Mouse (Mus musculus) hindbrain, embryonic 11.5 days (tissue): ENCODE results near the gene Anp32b. TPM values are rescaled to one million over a fixed set of nuclear protein-coding genes. Genes with fewer than 3 reads are reported as not detected.

Experiments used
- ATAC-seq: fragments of 200-750 bp; cut with Nextera tagmentation; 2 replicates; pipeline ENCODE4 v1.8.0; 2017; ENCODE audit warnings: mild to moderate bottlenecking, moderate TSS enrichment, moderate library complexity; ENCODE audit not compliant: low FRiP score
- DNase-seq: peaks from one replicate; pipeline ENCODE4 v3.0.0-alpha.2; 2015; ENCODE audit warnings: low spot score
- H3K27ac ChIP-seq: fragments of 300-500 bp; sonication (generic); 2 replicates; pipeline ENCODE4 v1.5.1; 2014; ENCODE audit warnings: mild to moderate bottlenecking, low read depth, low read length
- H3K27me3 ChIP-seq: fragments of 300-500 bp; sonication (generic); 2 replicates; pipeline ENCODE4 v1.6.1; 2014; ENCODE audit warnings: mild to moderate bottlenecking, low read length, moderate library complexity, mixed read lengths; ENCODE audit not compliant: control insufficient read depth, insufficient read depth
- H3K36me3 ChIP-seq: fragments of 300-500 bp; sonication (generic); 2 replicates; pipeline ENCODE4 v1.6.1; 2014; ENCODE audit warnings: mild to moderate bottlenecking, low read length, moderate library complexity, mixed read lengths; ENCODE audit not compliant: control insufficient read depth, insufficient read depth
- H3K4me1 ChIP-seq: fragments of 300-500 bp; sonication (generic); replicated peaks from 2 replicates; pipeline ENCODE4 v1.6.1; 2014; ENCODE audit warnings: low read length, mixed read lengths; ENCODE audit not compliant: control insufficient read depth, insufficient read depth
- H3K4me2 ChIP-seq: fragments of 300-500 bp; sonication (generic); replicated peaks from 2 replicates; pipeline ENCODE4 v1.6.1; 2014; ENCODE audit warnings: mild to moderate bottlenecking, low read depth, low read length
- H3K4me3 ChIP-seq: fragments of 300-500 bp; sonication (generic); 2 replicates; pipeline ENCODE4 v1.5.1; 2014; ENCODE audit warnings: low read depth, low read length
- H3K9ac ChIP-seq: fragments of 300-500 bp; sonication (generic); 2 replicates; pipeline ENCODE4 v1.6.1; 2014; ENCODE audit warnings: low read depth, low read length
- H3K9me3 ChIP-seq: fragments of 300-500 bp; sonication (generic); 2 replicates; pipeline ENCODE4 v1.6.1; 2016; ENCODE audit warnings: low read length; ENCODE audit not compliant: control insufficient read depth
- WGBS: fragments of 180-500 bp; shearing (Covaris S2); extraction: QIAGEN DNeasy Blood & Tissue Kit; methylation state at CpG from one replicate; pipeline ENCODE4 v1.1.7; 2014; 5-methylcytosine and 5-hydroxymethylcytosine counted together
- polyA plus RNA-seq: library from polyadenylated mRNA; unstranded; fragments of >200 nt; fragmentation: Nextera tagmentation; extraction: Ambion mirVana; gene quantifications from 2 replicates; pipeline ENCODE4 v1.2.1, GENCODE M21; 2014

Gene Anp32b
- polyA plus RNA-seq, result 271 and 285 TPM in 2 replicates

DNA sequence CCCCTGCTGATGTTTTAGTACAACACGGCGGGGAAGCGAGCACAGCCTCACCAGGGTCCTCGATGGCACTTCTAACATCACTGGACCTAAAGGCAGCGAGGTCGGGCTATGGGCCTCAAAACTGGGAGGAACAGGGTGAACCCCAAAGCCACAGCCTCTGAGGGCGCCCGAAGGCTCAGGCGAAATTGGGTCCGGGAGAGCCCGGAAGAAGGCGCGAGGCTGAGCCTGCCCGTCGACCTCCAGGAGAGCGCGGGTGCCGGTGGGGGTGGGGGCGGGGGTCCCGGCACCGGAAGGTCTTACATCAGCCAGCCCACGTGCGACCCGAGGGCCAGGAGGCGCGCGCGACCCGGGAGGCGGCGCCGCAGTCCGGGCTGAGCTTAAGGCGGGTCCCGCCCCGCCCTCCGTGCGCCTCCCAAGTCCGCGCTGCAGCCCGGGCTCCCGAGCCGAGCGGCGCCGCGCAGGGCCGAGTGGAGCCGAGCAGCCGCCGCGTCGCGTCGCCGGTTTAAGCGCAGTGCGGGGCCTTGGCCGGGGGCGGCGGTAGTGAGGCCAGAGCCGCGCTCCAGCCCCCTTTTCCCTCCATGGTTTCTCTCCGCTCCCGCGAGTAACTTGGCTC, at the start of gene Anp32b:
TSS of gene Anp32b (plus strand) at position 384 of the 613 bp plus-strand sequence.
- Histone ChIP-seq H3K4me2 (peak within 1 kb of the TSS; percentile 89), H3K4me3 (peak within 1 kb of the TSS; percentile 88), H3K27ac (peak within 1 kb of the TSS; percentile 98), H3K27me3 (no peaks in the 10 kb centered on the region), H3K36me3 (no peaks in the 10 kb centered on the region), H3K9ac (peak within 1 kb of the TSS; percentile 99), H3K4me1 (peaks cover 8% of the 10 kb centered on the region), H3K9me3 (no peaks in the 10 kb centered on the region)
- DNase-seq, result peak; percentile 97
- WGBS, result under 1% methylated on average over 46 of the region's 66 CpGs
- ATAC-seq, result peak; percentile 95

- ATAC-seq, result no peak
Observed at GRCm38 (mm10) chr4:46404042-46404795, 46.5 kb upstream of the Anp32b start.

GRCm38 (mm10) chr4:46406966-46407703, 43.6 kb upstream of the Anp32b start:
- Histone ChIP-seq H3K27ac (no peak overlapping the region), H3K4me1 (no peaks in the 10 kb centered on the region), H3K36me3 (no peaks in the 10 kb centered on the region), H3K27me3 (no peaks in the 10 kb centered on the region), H3K4me3 (no peak overlapping the region), H3K9ac (no peak overlapping the region), H3K4me2 (no peak overlapping the region), H3K9me3 (no peaks in the 10 kb centered on the region)
- ATAC-seq (no peak), DNase-seq (no peak)
- WGBS, result 89% methylated on average over 8 of the region's 8 CpGs

More at GRCm38 (mm10) chr4:46404042-46404795, 46.5 kb upstream of the Anp32b start:
- no peaks in the 10 kb centered on the region for H3K9me3 ChIP-seq
- H3K4me1 ChIP-seq, result no peaks in the 10 kb centered on the region
- H3K9ac ChIP-seq, result no peak overlapping the region
- DNase-seq, result no peak
- no peaks in the 10 kb centered on the region for H3K27me3 ChIP-seq
- no peak overlapping the region for H3K4me3 ChIP-seq
- no peak overlapping the region for H3K27ac ChIP-seq
- no peak overlapping the region for H3K4me2 ChIP-seq
- WGBS, result 81% methylated on average over 6 of the region's 6 CpGs
- H3K36me3 ChIP-seq, result no peaks in the 10 kb centered on the region

DNA sequence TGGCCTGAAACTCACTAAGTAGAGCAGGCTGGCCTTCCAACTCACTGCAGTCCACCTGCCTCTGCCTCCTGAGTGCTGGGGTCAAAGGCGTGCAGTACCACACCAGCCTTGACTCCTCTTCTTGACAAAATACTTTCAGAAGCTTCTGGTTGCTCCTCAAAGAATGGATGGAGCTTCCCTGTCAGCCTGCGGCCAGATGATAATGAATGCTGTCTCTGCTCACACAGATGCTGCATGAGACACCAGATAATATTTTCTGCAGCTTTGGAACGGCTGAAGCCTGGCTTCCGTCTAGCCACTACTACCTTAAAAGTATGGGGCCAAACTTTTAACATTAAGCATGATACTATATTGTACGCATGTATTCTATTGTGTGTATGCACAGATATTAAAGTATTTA, 40.0 kb upstream of the Anp32b start:
- 92% methylated on average over 5 of the region's 5 CpGs for WGBS
- no peak overlapping the region for H3K4me3 ChIP-seq

DNA sequence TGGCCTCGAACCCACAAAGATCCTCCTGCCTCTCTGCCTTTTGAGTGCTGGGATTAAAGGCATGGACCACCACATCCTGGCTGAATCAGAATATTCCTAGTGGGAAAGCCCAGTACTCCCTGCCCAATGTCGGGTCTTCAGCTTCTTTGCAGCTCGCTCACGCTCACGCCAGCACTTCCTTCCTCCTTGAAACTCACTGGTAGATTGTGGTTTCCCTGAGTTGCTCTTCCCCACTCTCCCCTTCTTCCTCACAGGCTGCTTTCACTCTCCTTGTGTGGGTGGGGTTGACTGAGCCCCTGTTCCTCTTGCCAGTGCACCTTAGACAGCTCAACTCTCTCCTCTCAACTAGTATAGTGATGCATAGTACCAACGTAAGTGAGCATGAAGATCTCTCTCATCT, 39.2 kb upstream of the Anp32b start:
- Histone ChIP-seq H3K27me3 (no peaks in the 10 kb centered on the region), H3K9ac (no peak overlapping the region), H3K4me1 (no peaks in the 10 kb centered on the region), H3K4me2 (no peak overlapping the region), H3K27ac (no peak overlapping the region), H3K36me3 (no peaks in the 10 kb centered on the region), H3K9me3 (no peaks in the 10 kb centered on the region), H3K4me3 (no peak overlapping the region)
- WGBS, result 81% methylated on average over 6 of the region's 6 CpGs
- no peak for ATAC-seq
- DNase-seq, result no peak

More for the DNA sequence above, 40.0 kb upstream of the Anp32b start:
- Histone ChIP-seq H3K9ac (0 out of 2 replicates have a peak overlapping the region, but pooled peaks have one; percentile 11), H3K4me1 (no peaks in the 10 kb centered on the region), H3K27ac (no peak overlapping the region), H3K4me2 (no peak overlapping the region), H3K27me3 (no peaks in the 10 kb centered on the region), H3K36me3 (no peaks in the 10 kb centered on the region), H3K9me3 (no peaks in the 10 kb centered on the region)
- DNase-seq (no peak), ATAC-seq (no peak)

DNA sequence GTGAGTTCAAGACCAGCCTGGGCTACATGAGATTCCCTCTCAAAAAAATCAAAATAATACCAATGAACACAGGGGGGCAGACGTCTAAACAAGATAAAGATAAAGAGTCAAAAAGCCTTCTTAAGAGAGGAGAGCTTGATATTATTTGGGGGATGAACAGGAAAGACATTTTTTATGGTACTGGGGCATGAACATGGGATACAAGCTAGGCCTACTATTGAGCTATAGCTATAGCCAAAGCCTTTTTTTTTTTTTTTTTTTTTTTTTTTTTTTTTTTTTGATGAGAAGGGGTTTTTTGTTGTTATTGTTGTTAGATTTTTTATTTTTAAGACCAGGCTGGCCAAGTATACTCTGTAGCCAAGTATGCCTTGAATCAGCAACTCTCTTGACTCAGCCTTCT, 38.6 kb upstream of the Anp32b start:
- Histone ChIP-seq H3K27ac (no peak overlapping the region), H3K9ac (no peak overlapping the region), H3K27me3 (no peaks in the 10 kb centered on the region), H3K36me3 (no peaks in the 10 kb centered on the region), H3K4me1 (no peaks in the 10 kb centered on the region), H3K9me3 (no peaks in the 10 kb centered on the region), H3K4me3 (no peak overlapping the region), H3K4me2 (no peak overlapping the region)
- ATAC-seq (no peak), DNase-seq (no peak)
- 46% methylated on average over 1 of the region's 1 CpGs for WGBS

GRCm38 (mm10) chr4:46413406-46413805, 37.3 kb upstream of the Anp32b start, which contains the start of gene Hemgn:
TSS of gene Hemgn (minus strand) at chr4:46413506.
- DNase-seq, result no peak
- no peak within 1 kb of the TSS for H3K9ac ChIP-seq
- WGBS, result 87% methylated on average over 7 of the region's 7 CpGs
- no peak within 1 kb of the TSS for H3K4me3 ChIP-seq
- no peak for ATAC-seq
- no peaks in the 10 kb centered on the region for H3K36me3 ChIP-seq
- no peaks in the 10 kb centered on the region for H3K27me3 ChIP-seq
- H3K4me2 ChIP-seq, result no peak within 1 kb of the TSS
- no peaks in the 10 kb centered on the region for H3K9me3 ChIP-seq
- H3K4me1 ChIP-seq, result no peaks in the 10 kb centered on the region
- no peak within 1 kb of the TSS for H3K27ac ChIP-seq

GRCm38 (mm10) chr4:46417491-46417890, 33.2 kb upstream of the Anp32b start:
- DNase-seq, result peak; percentile 3
- H3K4me3 ChIP-seq, result no peak overlapping the region
- no peak overlapping the region for H3K4me2 ChIP-seq
- H3K27me3 ChIP-seq, result no peaks in the 10 kb centered on the region
- 75% methylated on average over 3 of the region's 3 CpGs for WGBS
- H3K4me1 ChIP-seq, result no peaks in the 10 kb centered on the region
- no peak overlapping the region for H3K9ac ChIP-seq
- no peaks in the 10 kb centered on the region for H3K36me3 ChIP-seq
- no peak overlapping the region for H3K27ac ChIP-seq
- no peaks in the 10 kb centered on the region for H3K9me3 ChIP-seq
- no peak for ATAC-seq
